Mouse (Mus musculus): Measurements from ENCODE around the gene Mecom. TPM values are rescaled to one million over a fixed set of nuclear protein-coding genes. Genes with fewer than 3 reads are reported as not detected.

Gene Mecom
- polyA plus RNA-seq, 1 experiment from 2014 or later = 19.5 TPM

DNA sequence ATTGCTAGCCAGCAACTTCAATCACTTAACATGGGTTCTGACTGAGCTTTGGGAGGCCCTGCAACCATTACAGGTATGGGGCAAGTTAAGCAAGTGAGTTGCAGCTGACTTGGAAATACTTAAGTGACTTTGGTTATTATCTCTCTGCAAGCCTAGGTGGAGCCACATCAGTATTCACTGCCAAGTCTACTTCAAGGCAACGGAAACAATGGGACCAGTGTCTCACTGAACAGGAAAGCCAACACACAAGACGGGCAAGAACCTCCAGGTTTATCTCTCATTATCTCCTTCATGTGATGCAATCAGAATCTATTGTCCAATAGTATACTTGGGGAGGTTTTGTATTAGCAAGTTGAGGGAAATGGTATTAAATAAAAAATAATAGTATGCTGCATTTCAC, 415.4 kb downstream of the Mecom start:
- no peak overlapping the region for H3K9ac ChIP-seq (ENCODE audit: low read length)

DNA sequence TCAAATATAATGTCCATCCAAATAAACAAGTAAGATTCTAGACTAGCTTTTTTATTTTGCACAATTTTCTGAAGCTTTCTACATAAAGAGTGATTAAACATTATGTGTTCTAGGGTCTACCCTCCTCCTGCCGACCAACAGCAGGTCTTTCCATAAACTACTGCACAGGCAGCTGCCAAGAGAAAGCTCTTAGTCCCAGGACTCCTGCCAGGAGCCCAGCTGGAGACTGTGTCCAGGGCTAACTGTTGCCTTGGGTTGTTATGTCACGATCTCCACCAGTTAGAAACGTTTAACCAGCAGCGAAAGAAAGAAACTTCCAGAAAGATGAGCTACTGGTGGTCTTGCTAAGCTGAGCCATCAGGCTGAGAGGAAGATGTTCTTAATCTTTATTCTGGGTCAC, 417.3 kb downstream of the Mecom start:
- Histone ChIP-seq H3K4me3 (ENCODE audit: low read depth, low read length) (no peak overlapping the region), H3K9me3 (ENCODE audit: control insufficient read depth, low read length) (no peaks in the 10 kb centered on the region), H3K27me3 (ENCODE audit: control insufficient read depth, insufficient read depth, low read length) (no peaks in the 10 kb centered on the region), H3K9ac (ENCODE audit: low read length) (no peak overlapping the region), H3K36me3 (ENCODE audit: control insufficient read depth, insufficient read depth, low read length) (no peaks in the 10 kb centered on the region), H3K4me1 (replicated peaks; ENCODE audit: control insufficient read depth, insufficient read depth, low read length) (no peaks in the 10 kb centered on the region), H3K4me2 (ENCODE audit: low read depth, low read length, severe bottlenecking) (no peak overlapping the region), H3K27ac (ENCODE audit: low read depth, low read length) (no peak overlapping the region)
- no peak for ATAC-seq (replicated peaks; ENCODE audit: low FRiP score)
- WGBS = 60% methylated on average over 4 of the region's 4 CpGs
- DNase-seq (ENCODE audit: low spot score) = no peak

More for the DNA sequence above, 415.4 kb downstream of the Mecom start:
- Histone ChIP-seq H3K36me3 (ENCODE audit: control insufficient read depth, insufficient read depth, low read length) (no peaks in the 10 kb centered on the region), H3K27ac (ENCODE audit: low read depth, low read length) (no peak overlapping the region), H3K27me3 (ENCODE audit: control insufficient read depth, insufficient read depth, low read length) (no peaks in the 10 kb centered on the region), H3K4me1 (replicated peaks; ENCODE audit: control insufficient read depth, insufficient read depth, low read length) (no peaks in the 10 kb centered on the region), H3K9me3 (ENCODE audit: control insufficient read depth, low read length) (no peaks in the 10 kb centered on the region), H3K4me2 (ENCODE audit: low read depth, low read length, severe bottlenecking) (no peak overlapping the region), H3K4me3 (ENCODE audit: low read depth, low read length) (no peak overlapping the region)
- no peak for ATAC-seq (replicated peaks; ENCODE audit: low FRiP score)
- 74% methylated on average over 2 of the region's 2 CpGs for WGBS
- DNase-seq (ENCODE audit: low spot score) = no peak

DNA sequence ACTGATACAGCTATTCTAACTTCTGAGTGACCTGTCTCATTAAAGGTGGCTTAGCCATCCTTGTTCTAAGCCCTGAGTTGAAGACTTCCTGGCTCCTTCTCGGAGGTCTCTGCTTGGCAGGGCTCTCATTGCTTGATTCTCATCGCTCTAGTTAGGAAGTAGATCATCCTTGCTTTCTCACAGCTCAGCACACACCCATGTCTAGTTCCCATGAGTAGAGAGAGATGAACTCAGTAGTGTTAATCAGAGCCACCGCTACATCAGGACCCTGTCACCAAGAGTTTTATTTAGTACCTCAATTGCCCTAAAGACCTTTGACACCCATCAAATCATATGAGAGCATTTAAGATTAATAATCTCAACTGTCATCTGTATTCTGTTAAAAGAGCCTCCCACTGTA, 425.2 kb downstream of the Mecom start:
- no peak overlapping the region for H3K27ac ChIP-seq (ENCODE audit: low read depth, low read length)
- H3K27me3 ChIP-seq (ENCODE audit: control insufficient read depth, insufficient read depth, low read length) = no peaks in the 10 kb centered on the region
- H3K9ac ChIP-seq (ENCODE audit: low read length) = no peak overlapping the region
- no peak overlapping the region for H3K4me3 ChIP-seq (ENCODE audit: low read depth, low read length)
- H3K36me3 ChIP-seq (ENCODE audit: control insufficient read depth, insufficient read depth, low read length) = no peaks in the 10 kb centered on the region
- DNase-seq (ENCODE audit: low spot score) = no peak
- WGBS = 91% methylated on average over 3 of the region's 3 CpGs
- H3K4me2 ChIP-seq (ENCODE audit: low read depth, low read length, severe bottlenecking) = no peak overlapping the region
- no peak for ATAC-seq (replicated peaks; ENCODE audit: low FRiP score)
- H3K9me3 ChIP-seq (ENCODE audit: control insufficient read depth, low read length) = no peaks in the 10 kb centered on the region
- no peaks in the 10 kb centered on the region for H3K4me1 ChIP-seq (replicated peaks; ENCODE audit: control insufficient read depth, insufficient read depth, low read length)

DNA sequence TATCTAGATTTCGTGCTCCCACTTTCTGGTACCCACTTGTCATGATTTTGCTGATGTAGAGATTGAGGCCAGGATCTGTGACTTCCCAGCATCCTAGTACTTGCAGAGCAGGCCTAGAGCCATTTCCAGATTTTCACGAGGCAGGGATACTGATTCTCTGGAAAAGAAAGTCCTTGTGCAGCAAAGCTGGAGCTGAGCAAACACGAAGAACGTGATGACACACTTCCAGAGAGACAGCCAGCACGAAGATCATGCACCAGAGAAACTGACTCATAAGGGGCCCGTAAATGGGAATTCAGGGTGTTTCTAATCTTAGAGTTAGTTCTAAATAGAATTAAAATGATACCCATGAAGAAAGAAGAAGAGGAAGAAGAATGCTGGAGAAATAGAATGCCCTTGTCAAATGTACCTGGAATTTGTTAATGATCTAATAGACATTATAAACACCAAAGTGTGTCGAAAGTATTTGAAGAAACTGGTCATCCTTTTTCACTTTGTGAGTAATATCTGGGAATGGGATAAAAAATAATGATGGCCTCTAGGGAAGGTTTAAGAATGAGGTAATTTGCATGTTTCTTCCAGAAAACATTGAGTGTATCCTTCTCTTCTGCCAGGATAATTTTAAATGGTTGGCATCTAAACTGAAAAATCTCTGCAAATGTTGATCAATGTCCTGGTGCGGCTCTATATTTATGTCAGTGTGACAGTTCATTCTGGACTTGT, 426.9 kb downstream of the Mecom start:
- Histone ChIP-seq H3K27me3 (ENCODE audit: control insufficient read depth, insufficient read depth, low read length) (no peaks in the 10 kb centered on the region), H3K4me1 (replicated peaks; ENCODE audit: control insufficient read depth, insufficient read depth, low read length) (no peaks in the 10 kb centered on the region), H3K9me3 (ENCODE audit: control insufficient read depth, low read length) (no peaks in the 10 kb centered on the region), H3K4me2 (ENCODE audit: low read depth, low read length, severe bottlenecking) (no peak overlapping the region), H3K27ac (ENCODE audit: low read depth, low read length) (no peak overlapping the region), H3K36me3 (ENCODE audit: control insufficient read depth, insufficient read depth, low read length) (no peaks in the 10 kb centered on the region), H3K4me3 (ENCODE audit: low read depth, low read length) (no peak overlapping the region), H3K9ac (ENCODE audit: low read length) (no peak overlapping the region)
- ATAC-seq (replicated peaks; ENCODE audit: low FRiP score) (no peak), DNase-seq (ENCODE audit: low spot score) (no peak)
- 84% methylated on average over 8 of the region's 8 CpGs for WGBS

DNA sequence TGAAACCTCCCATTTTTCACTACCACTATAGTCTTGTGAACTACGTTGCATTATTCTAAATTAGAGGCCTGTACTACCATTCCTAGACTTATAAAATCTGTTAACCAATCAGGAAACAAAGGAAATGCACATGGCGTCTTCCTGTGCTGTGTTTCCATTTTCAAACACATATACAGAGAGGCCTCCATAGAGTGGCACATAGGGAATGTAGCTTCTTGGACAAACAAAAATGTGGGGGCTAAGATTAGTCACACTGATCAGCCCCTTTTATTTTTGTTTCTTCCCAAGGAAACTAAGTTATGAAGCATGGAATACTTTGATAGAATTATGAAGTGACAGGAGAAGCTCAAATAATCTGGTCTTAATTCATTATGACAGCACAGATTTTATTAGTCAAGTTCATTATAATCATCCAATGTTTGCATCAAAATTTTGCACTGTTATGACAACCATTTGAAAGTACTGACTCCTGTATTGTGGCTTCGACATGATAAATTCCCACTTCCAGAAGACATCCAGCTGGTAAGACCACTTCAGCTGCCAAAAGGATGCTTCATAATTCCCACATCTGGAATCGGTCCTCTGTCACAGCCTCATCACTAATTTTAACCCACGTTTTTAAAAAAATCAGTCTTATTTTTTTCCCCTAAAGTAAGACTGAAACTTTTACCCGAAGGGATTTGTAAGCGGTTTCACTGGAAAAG, 429.1 kb downstream of the Mecom start:
- Histone ChIP-seq H3K4me1 (replicated peaks; ENCODE audit: control insufficient read depth, insufficient read depth, low read length) (no peaks in the 10 kb centered on the region), H3K9me3 (ENCODE audit: control insufficient read depth, low read length) (no peaks in the 10 kb centered on the region), H3K9ac (ENCODE audit: low read length) (no peak overlapping the region), H3K4me2 (ENCODE audit: low read depth, low read length, severe bottlenecking) (no peak overlapping the region), H3K27ac (ENCODE audit: low read depth, low read length) (no peak overlapping the region), H3K27me3 (ENCODE audit: control insufficient read depth, insufficient read depth, low read length) (no peaks in the 10 kb centered on the region), H3K4me3 (ENCODE audit: low read depth, low read length) (no peak overlapping the region), H3K36me3 (ENCODE audit: control insufficient read depth, insufficient read depth, low read length) (no peaks in the 10 kb centered on the region)
- WGBS = 89% methylated on average over 7 of the region's 7 CpGs
- no peak for DNase-seq (ENCODE audit: low spot score)
- no peak for ATAC-seq (replicated peaks; ENCODE audit: low FRiP score)

DNA sequence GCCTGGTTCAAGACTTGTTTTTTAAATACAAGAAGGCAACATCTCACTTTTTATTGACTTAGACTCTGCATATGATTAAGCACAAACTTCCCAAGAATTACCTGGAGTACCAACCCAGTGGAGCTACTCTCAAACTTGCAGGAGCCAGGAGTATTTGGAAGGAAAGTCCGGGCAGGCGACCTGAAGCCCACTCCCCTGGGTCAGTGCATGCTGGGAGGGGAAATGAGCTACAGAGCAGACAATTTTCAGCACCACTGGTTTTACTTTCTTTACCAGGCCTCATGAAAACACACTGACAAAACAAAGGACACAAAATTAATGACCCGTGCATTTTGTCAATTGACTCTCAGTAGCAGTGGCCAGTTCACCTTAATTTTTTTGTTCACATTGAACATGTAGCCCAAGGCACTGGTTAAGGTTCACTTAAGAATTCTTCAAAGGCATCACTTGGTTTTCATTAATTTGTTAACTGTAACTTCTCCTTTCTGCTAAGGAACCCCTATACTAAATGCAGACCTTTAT, 434.5 kb downstream of the Mecom start:
- no peak overlapping the region for H3K27ac ChIP-seq (ENCODE audit: low read depth, low read length)
- ATAC-seq (replicated peaks; ENCODE audit: low FRiP score) (no peak), DNase-seq (ENCODE audit: low spot score) (no peak)
- no peak overlapping the region for H3K4me2 ChIP-seq (ENCODE audit: low read depth, low read length, severe bottlenecking)
- no peaks in the 10 kb centered on the region for H3K27me3 ChIP-seq (ENCODE audit: control insufficient read depth, insufficient read depth, low read length)
- H3K9ac ChIP-seq (ENCODE audit: low read length) = no peak overlapping the region
- H3K4me1 ChIP-seq (replicated peaks; ENCODE audit: control insufficient read depth, insufficient read depth, low read length) = no peaks in the 10 kb centered on the region
- no peaks in the 10 kb centered on the region for H3K36me3 ChIP-seq (ENCODE audit: control insufficient read depth, insufficient read depth, low read length)
- no peak overlapping the region for H3K4me3 ChIP-seq (ENCODE audit: low read depth, low read length)
- 17% methylated on average over 3 of the region's 3 CpGs for WGBS
- no peaks in the 10 kb centered on the region for H3K9me3 ChIP-seq (ENCODE audit: control insufficient read depth, low read length)

DNA sequence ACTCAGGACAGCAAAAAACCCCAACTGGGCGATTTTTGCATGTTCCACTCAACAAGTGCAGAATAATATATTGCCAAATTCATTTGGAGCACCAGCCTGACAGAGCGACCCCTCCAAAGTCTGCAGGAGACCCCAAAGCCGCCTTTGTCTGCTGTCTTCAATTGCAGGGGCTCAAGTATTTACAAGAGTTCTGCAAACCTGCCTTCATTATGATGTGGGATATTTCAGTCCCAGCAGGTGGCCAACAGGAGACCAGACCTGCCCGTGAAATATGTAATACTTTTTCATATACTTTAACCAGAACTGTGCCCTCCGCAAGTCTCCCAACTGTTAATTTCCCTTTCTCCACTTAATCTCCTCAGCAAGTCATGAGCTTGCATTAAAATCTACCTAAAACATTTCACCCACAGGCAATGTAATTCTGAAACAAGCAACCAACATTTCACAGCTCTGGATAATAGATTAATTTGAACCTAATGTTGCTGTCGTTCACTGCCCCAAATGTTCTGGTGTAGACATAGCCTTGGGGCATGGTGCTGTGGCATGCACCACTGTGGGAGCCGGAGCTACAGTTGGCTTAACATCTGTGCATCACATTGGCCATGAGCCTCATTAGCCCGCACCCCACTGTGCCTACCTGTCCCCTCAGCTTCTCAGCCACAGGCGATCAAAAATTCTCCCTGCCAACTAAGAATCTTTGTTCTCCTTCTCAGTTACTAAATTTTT, 439.7 kb downstream of the Mecom start:
- no peaks in the 10 kb centered on the region for H3K36me3 ChIP-seq (ENCODE audit: control insufficient read depth, insufficient read depth, low read length)
- H3K9me3 ChIP-seq (ENCODE audit: control insufficient read depth, low read length) = no peaks in the 10 kb centered on the region
- ATAC-seq (replicated peaks; ENCODE audit: low FRiP score) (no peak), DNase-seq (ENCODE audit: low spot score) (peak; percentile 52)
- no peaks in the 10 kb centered on the region for H3K4me1 ChIP-seq (replicated peaks; ENCODE audit: control insufficient read depth, insufficient read depth, low read length)
- H3K27me3 ChIP-seq (ENCODE audit: control insufficient read depth, insufficient read depth, low read length) = no peaks in the 10 kb centered on the region
- H3K9ac ChIP-seq (ENCODE audit: low read length) = no peak overlapping the region
- H3K4me2 ChIP-seq (ENCODE audit: low read depth, low read length, severe bottlenecking) = no peak overlapping the region
- 53% methylated on average over 9 of the region's 9 CpGs for WGBS
- no peak overlapping the region for H3K4me3 ChIP-seq (ENCODE audit: low read depth, low read length)
- no peak overlapping the region for H3K27ac ChIP-seq (ENCODE audit: low read depth, low read length)

DNA sequence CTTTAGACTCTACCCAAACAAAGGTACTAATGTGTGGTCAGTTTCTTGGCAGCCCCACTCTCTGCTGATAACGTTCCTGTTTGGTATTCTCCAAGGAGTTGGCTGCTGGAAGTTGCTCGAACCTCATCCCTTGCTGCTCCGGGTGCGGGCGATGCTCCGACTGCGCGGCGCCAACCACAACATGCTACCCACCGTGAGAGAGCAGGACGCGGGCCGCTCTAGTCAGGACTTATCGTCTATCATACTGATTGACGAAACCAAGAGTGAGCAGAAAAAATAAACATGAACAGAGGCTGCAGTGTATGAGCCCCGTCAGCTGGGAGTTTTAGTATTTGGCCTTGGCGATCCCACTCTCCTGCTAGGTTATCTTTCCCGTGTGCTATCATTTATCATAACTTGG, 441.3 kb downstream of the Mecom start:
- Histone ChIP-seq H3K4me1 (replicated peaks; ENCODE audit: control insufficient read depth, insufficient read depth, low read length) (no peaks in the 10 kb centered on the region), H3K9me3 (ENCODE audit: control insufficient read depth, low read length) (no peaks in the 10 kb centered on the region), H3K27me3 (ENCODE audit: control insufficient read depth, insufficient read depth, low read length) (no peaks in the 10 kb centered on the region), H3K4me2 (ENCODE audit: low read depth, low read length, severe bottlenecking) (no peak overlapping the region), H3K4me3 (ENCODE audit: low read depth, low read length) (no peak overlapping the region), H3K36me3 (ENCODE audit: control insufficient read depth, insufficient read depth, low read length) (no peaks in the 10 kb centered on the region), H3K9ac (ENCODE audit: low read length) (no peak overlapping the region), H3K27ac (ENCODE audit: low read depth, low read length) (no peak overlapping the region)
- DNase-seq (ENCODE audit: low spot score) = no peak
- no peak for ATAC-seq (replicated peaks; ENCODE audit: low FRiP score)
- WGBS = 84% methylated on average over 18 of the region's 18 CpGs
